Mouse (Mus musculus) lung, embryonic 14.5 days (tissue): Measurements from ENCODE around the gene Slc16a5. TPM values are rescaled to one million over a fixed set of nuclear protein-coding genes. Genes with fewer than 3 reads are reported as not detected.

Experiments
- ATAC-seq: fragments of 200-750 bp; cut with Nextera tagmentation; 2 replicates; pipeline ENCODE4 v1.8.0; 2017; ENCODE audit warnings: mild to moderate bottlenecking, moderate TSS enrichment, moderate library complexity; ENCODE audit not compliant: insufficient read depth
- DNase-seq: peaks from one replicate; pipeline ENCODE4 v3.0.0-alpha.2; 2015
- H3K27ac ChIP-seq: fragments of 300-500 bp; sonication (generic); 2 replicates; pipeline ENCODE4 v1.5.1; 2014; ENCODE audit warnings: low read depth, mild to moderate bottlenecking, moderate library complexity
- H3K27me3 ChIP-seq: fragments of 300-500 bp; sonication (generic); 2 replicates; pipeline ENCODE4 v1.6.1; 2014; ENCODE audit warnings: low read length, control low read depth; ENCODE audit not compliant: insufficient read depth
- H3K36me3 ChIP-seq: fragments of 300-500 bp; sonication (generic); 2 replicates; pipeline ENCODE4 v1.6.1; 2014; ENCODE audit warnings: control low read depth; ENCODE audit not compliant: insufficient read depth
- H3K4me1 ChIP-seq: fragments of 300-500 bp; sonication (generic); 2 replicates; pipeline ENCODE4 v1.6.1; 2014; ENCODE audit warnings: antibody characterized with exemption, control low read depth; ENCODE audit not compliant: insufficient read depth
- H3K4me2 ChIP-seq: fragments of 300-500 bp; sonication (generic); 2 replicates; pipeline ENCODE4 v1.6.1; 2014; ENCODE audit warnings: mild to moderate bottlenecking
- H3K4me3 ChIP-seq: fragments of 300-500 bp; sonication (generic); 2 replicates; pipeline ENCODE4 v1.5.1; 2014; ENCODE audit warnings: low read depth, low read length
- H3K9ac ChIP-seq: fragments of 300-500 bp; sonication (generic); 2 replicates; pipeline ENCODE4 v1.6.1; 2014
- H3K9me3 ChIP-seq: fragments of 300-500 bp; sonication (generic); 2 replicates; pipeline ENCODE4 v1.6.1; 2016; ENCODE audit warnings: low read depth, low read length, control low read depth
- CTCF ChIP-seq: IDR thresholded peaks from 2 replicates; pipeline ENCODE4 v1.5.1; 2016; ENCODE audit warnings: antibody characterized with exemption, low read depth
- WGBS: fragments of 180-500 bp; shearing (Covaris S2); extraction: QIAGEN DNeasy Blood & Tissue Kit; methylation state at CpG from one replicate; pipeline ENCODE4 v1.1.7; 2014; 5-methylcytosine and 5-hydroxymethylcytosine counted together
- polyA plus RNA-seq: library from polyadenylated mRNA; unstranded; fragments of >200 nt; fragmentation: Nextera tagmentation; extraction: Ambion mirVana; gene quantifications from 2 replicates; pipeline ENCODE4 v1.2.1, GENCODE M21; 2014

Gene Slc16a5
- 0.28 and 0.64 TPM in 2 replicates for polyA plus RNA-seq

- DNase-seq (peak; percentile 41), ATAC-seq (no peak)
- Histone ChIP-seq H3K9me3 (no peaks in the 10 kb centered on the region), H3K27me3 (no peaks in the 10 kb centered on the region), H3K4me3 (no peak within 1 kb of the TSS), H3K9ac (no peak within 1 kb of the TSS), H3K4me2 (no peak within 1 kb of the TSS), H3K4me1 (no peaks in the 10 kb centered on the region), H3K27ac (no peak within 1 kb of the TSS), H3K36me3 (no peaks in the 10 kb centered on the region)
- 65% methylated on average over 16 of the region's 16 CpGs for WGBS
- TF ChIP-seq CTCF = no peak
Measured at GRCm38 (mm10) chr11:115462243-115462891, at the start of gene Slc16a5. Gene Slc16a5, plus strand, starts transcription at chr11:115462474.

DNA sequence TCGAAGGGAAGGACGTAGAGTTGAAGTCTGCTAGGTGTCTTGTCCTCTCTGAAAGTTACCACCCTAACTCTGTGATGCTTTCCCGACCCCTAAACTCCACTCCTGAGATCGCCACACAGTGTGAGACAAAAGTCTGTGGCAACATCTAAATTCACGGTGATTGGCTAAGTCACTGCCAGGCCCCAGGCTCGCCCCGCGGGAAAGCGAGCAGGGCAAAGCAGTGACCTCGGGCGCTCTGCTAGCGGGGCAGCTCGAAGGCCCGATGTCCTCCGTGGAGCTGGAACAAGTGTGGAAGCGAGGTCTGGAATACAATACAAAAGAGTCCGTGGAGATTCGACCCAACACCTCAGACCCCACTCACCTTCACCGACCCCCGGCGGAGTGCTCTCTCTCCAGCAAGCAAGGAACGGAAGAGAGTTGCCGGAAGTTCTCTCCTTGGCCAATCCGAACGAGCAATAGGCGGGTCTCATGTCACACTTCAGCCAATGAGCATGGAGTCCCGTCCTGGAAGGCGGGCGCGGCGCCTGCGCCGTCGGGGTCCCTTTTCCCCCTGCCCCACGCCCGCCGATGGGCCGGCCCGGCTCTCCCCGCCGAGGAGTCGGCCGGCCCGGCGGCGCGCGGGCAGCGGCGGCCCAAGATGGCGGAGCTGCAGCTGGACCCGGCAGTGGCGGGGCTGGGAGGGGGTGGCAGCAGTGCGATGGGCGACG lies 42.6 kb upstream of the Slc16a5 start, which contains the start of the genes Atp5h and Kctd2:
Gene Atp5h (minus strand): TSS at position 432 of the 707 bp plus-strand sequence.
Gene Kctd2 (plus strand): TSS at position 598 of the 707 bp plus-strand sequence.
- H3K27me3 ChIP-seq = no peaks in the 10 kb centered on the region
- under 1% methylated on average over 56 of the region's 56 CpGs for WGBS

DNA sequence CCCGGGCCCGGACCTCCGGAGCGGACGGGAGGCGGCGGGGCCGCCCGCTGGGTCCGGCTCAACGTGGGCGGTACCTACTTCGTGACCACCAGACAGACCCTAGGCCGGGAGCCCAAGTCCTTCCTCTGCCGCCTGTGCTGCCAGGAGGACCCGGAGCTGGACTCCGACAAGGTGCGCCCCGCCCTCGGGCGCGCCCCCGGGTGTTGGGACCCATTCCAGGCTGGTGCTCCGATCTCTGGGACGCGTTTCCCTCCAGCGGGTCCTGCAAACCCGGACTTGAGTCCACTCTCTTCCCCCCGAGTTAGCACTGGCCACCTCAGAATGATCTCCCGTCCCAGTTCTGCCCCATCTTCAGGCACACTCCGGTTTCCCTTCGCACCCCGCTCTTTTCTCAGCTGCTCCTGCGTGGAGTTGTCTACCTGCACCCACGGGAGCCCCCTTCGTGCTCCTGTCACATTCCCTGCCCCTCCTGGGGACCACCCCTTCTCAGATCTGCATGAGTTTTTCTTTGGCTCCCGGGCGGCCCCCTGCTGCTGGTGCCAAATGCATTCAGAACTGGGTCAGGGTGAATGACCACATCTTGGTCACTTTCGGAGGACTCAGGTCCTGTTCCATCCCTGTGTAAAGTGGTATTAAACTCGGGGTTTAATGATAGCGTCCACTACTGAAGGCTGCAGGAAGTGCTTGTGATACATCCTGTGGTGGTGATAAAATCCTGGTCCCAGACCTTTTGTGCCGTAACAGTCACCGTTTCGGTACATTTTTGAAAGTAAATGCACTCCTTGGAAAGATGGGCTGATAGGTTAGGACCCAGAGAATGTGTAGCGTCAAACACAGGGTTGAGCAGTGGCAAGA lies 41.7 kb upstream of the Slc16a5 start:
- no peaks in the 10 kb centered on the region for H3K27me3 ChIP-seq
- DNase-seq = peak; percentile 77
- H3K4me1 ChIP-seq = peaks cover 8% of the 10 kb centered on the region
- H3K4me3 ChIP-seq = peak overlapping the region; percentile 96
- H3K9ac ChIP-seq = peak overlapping the region; percentile 97
- TF ChIP-seq CTCF = no peak
- ATAC-seq = peak; percentile 72
- peak overlapping the region; percentile 87 for H3K27ac ChIP-seq
- WGBS = 2% methylated on average over 44 of the region's 45 CpGs
- H3K4me2 ChIP-seq = peak overlapping the region; percentile 99
- no peaks in the 10 kb centered on the region for H3K9me3 ChIP-seq
- peaks cover 43% of the 10 kb centered on the region for H3K36me3 ChIP-seq

More for the DNA sequence above, 42.6 kb upstream of the Slc16a5 start, which contains the start of the genes Atp5h and Kctd2:
- no peak for TF ChIP-seq CTCF
- no peaks in the 10 kb centered on the region for H3K9me3 ChIP-seq
- peaks cover 45% of the 10 kb centered on the region for H3K36me3 ChIP-seq
- H3K4me3 ChIP-seq = peak within 1 kb of the TSS; percentile 96
- peak within 1 kb of the TSS; percentile 99 for H3K4me2 ChIP-seq
- peak; percentile 97 for DNase-seq
- H3K4me1 ChIP-seq = peaks cover 8% of the 10 kb centered on the region
- peak within 1 kb of the TSS; percentile 97 for H3K9ac ChIP-seq
- peak; percentile 98 for ATAC-seq
- peak within 1 kb of the TSS; percentile 87 for H3K27ac ChIP-seq

DNA sequence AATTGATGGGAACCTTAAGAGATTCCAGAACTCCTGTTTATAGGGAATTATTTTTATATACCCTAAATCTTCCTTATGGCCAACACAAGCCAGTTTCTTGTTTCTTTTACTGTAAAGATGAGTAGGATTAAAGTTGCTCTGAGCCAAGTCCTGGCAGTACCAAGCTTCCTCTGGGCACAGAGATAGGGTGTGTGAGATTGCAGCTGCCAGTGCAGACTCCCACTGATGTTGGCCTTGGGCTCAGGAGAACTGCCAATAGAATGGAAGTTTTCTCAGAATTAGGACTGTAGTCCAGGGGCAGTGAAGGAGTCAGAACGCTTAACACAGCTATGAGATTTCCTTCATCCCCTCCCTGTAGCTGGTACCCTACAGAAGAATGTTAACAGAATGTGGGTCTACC lies 40.9 kb upstream of the Slc16a5 start:
- no peaks in the 10 kb centered on the region for H3K27me3 ChIP-seq
- ATAC-seq (no peak), DNase-seq (no peak)
- peaks cover 43% of the 10 kb centered on the region for H3K36me3 ChIP-seq
- peaks cover 8% of the 10 kb centered on the region for H3K4me1 ChIP-seq
- H3K4me2 ChIP-seq = peak overlapping the region; percentile 99
- H3K9me3 ChIP-seq = no peaks in the 10 kb centered on the region
- no peak for TF ChIP-seq CTCF
- peak overlapping the region; percentile 97 for H3K9ac ChIP-seq
- WGBS = 50% methylated on average over 1 of the region's 1 CpGs
- H3K27ac ChIP-seq = no peak overlapping the region
- H3K4me3 ChIP-seq = peak overlapping the region; percentile 96

GRCm38 (mm10) chr11:115421972-115422371 lies 40.3 kb upstream of the Slc16a5 start:
- no peaks in the 10 kb centered on the region for H3K9me3 ChIP-seq
- H3K9ac ChIP-seq = no peak overlapping the region
- DNase-seq (no peak), ATAC-seq (no peak)
- H3K36me3 ChIP-seq = peaks cover 43% of the 10 kb centered on the region
- H3K27me3 ChIP-seq = no peaks in the 10 kb centered on the region
- H3K4me1 ChIP-seq = peaks cover 8% of the 10 kb centered on the region
- no peak overlapping the region for H3K4me2 ChIP-seq
- no peak overlapping the region for H3K27ac ChIP-seq
- no peak for TF ChIP-seq CTCF
- H3K4me3 ChIP-seq = no peak overlapping the region
- 82% methylated on average over 16 of the region's 16 CpGs for WGBS

DNA sequence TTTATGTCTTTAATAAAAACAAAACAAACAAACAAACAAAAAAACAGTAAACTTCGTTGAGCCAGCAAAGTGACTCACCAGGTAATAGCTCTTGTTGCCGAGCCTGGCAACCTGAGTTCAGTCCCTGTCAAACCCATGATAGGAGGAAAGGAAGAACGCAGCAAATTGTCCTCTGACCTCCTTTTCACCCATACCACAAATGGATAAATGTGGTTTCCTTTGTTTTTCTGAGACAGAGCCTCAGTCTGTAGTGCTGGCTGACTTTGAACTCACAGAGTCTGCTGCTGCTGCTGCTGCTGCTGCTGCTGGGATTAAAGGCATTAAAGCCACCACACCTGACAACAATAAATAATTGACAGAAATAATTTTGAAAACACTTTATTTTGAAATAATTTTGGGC lies 39.2 kb upstream of the Slc16a5 start:
- peaks cover 39% of the 10 kb centered on the region for H3K36me3 ChIP-seq
- ATAC-seq = no peak
- 80% methylated on average over 3 of the region's 3 CpGs for WGBS

More for the DNA sequence above, 39.2 kb upstream of the Slc16a5 start:
- H3K4me1 ChIP-seq = peaks cover 8% of the 10 kb centered on the region
- no peak overlapping the region for H3K4me3 ChIP-seq
- no peak overlapping the region for H3K9ac ChIP-seq
- H3K27me3 ChIP-seq = no peaks in the 10 kb centered on the region
- H3K27ac ChIP-seq = no peak overlapping the region
- no peak overlapping the region for H3K4me2 ChIP-seq
- DNase-seq = no peak
- TF ChIP-seq CTCF = no peak
- H3K9me3 ChIP-seq = no peaks in the 10 kb centered on the region
